Mouse (Mus musculus) embryo, embryonic 9.5 days (tissue): Measurements from ENCODE around the gene Tspo2.
"Not testable (repeated sequence)": the region's sequence is repeated elsewhere in the genome, so short reads cannot be mapped to it uniquely, and the experiment has no call there.

Source experiments
- DNase-seq: peaks from one replicate; pipeline ENCODE4 v3.0.0-alpha.2; 2017; ENCODE audit errors: extremely low spot score

The Tspo2 gene

GRCm38 (mm10) chr17:48451353-48451675, at the start of gene Tspo2:
Gene Tspo2, minus strand, starts transcription at chr17:48451522.
- DNase-seq: no peak

GRCm38 (mm10) chr17:48500846-48501445, 49.6 kb upstream of the Tspo2 start:
- DNase-seq: no peak

- no peak for DNase-seq
These were observed 46.7 kb upstream of the Tspo2 start for GRCm38 (mm10) chr17:48497986-48498385.

- no peak for DNase-seq
These were observed 42.7 kb upstream of the Tspo2 start for GRCm38 (mm10) chr17:48493986-48494385.

- no peak for DNase-seq
These were observed 42.3 kb upstream of the Tspo2 start for GRCm38 (mm10) chr17:48493582-48493981.

- no peak for DNase-seq
These were observed 41.3 kb upstream of the Tspo2 start for GRCm38 (mm10) chr17:48492621-48493020.

GRCm38 (mm10) chr17:48489466-48489865, 38.1 kb upstream of the Tspo2 start:
- DNase-seq: no peak

GRCm38 (mm10) chr17:48484191-48484590, 32.9 kb upstream of the Tspo2 start:
- DNase-seq: no peak

- DNase-seq: no peak
These were observed 32.4 kb upstream of the Tspo2 start for GRCm38 (mm10) chr17:48483764-48484163.

GRCm38 (mm10) chr17:48479952-48480351, 28.6 kb upstream of the Tspo2 start:
- no peak for DNase-seq

- DNase-seq: no peak
These were observed 24.1 kb upstream of the Tspo2 start for GRCm38 (mm10) chr17:48475444-48475843.

GRCm38 (mm10) chr17:48474282-48474681, 23.0 kb upstream of the Tspo2 start:
- not testable (repeated sequence) for DNase-seq

GRCm38 (mm10) chr17:48467395-48468231, 16.3 kb upstream of the Tspo2 start:
- peak; percentile 85 for DNase-seq

- DNase-seq: no peak
These were observed 15.6 kb upstream of the Tspo2 start for GRCm38 (mm10) chr17:48466769-48467394.

GRCm38 (mm10) chr17:48463391-48463790, 12.1 kb upstream of the Tspo2 start:
- DNase-seq: no peak

GRCm38 (mm10) chr17:48462096-48462495, 10.8 kb upstream of the Tspo2 start:
- no peak for DNase-seq

GRCm38 (mm10) chr17:48457971-48458653, 6.8 kb upstream of the Tspo2 start:
- DNase-seq: no peak

GRCm38 (mm10) chr17:48455955-48456354, 4.6 kb upstream of the Tspo2 start:
- DNase-seq: no peak

- DNase-seq: no peak
These were observed 3.4 kb upstream of the Tspo2 start, which contains the start of gene Unc5cl for GRCm38 (mm10) chr17:48454688-48455087. Gene Unc5cl, plus strand, starts transcription at chr17:48454901.

- DNase-seq: no peak
These were observed 2.9 kb upstream of the Tspo2 start for GRCm38 (mm10) chr17:48454190-48454589.

GRCm38 (mm10) chr17:48453489-48453888, 2.2 kb upstream of the Tspo2 start:
- no peak for DNase-seq

- no peak for DNase-seq
These were observed 577 bp upstream of the Tspo2 start for GRCm38 (mm10) chr17:48451753-48452444.
